In the genomic region with DNA sequence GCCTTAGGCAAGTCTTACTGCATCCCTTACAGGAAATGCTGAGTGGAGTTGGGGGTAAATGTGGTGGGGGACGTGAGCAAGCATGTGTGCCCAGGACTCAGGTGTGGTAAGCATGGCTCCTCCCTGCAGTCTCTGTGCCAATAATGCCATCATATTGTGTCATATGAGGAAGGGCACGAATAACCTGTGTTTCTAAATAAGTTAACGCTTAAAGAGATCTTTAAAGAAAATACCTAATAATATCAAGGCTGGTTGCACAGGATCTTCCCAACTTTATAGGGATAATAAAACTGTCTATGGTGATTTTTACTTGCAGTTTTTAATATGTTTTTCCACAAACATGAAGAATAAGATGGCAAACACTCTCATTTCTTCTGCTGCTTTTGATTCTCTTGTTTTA, we compare ENCODE assay signal across 5 mouse cellular contexts. TPM values are rescaled to one million over a fixed set of nuclear protein-coding genes. Genes with fewer than 3 reads are reported as not detected.
"Had no signal": no experiment of that assay in that cellular context is flagged by ENCODE, and none has a peak within 500 bp of the region (broad histone marks: within the 10 kb centered on the region; RNA-seq: fewer than 3 reads in every experiment).

A gene (minus strand): TSS at position 101 of the 400 bp plus-strand sequence.

RNA-seq across cellular contexts. Expression of the gene that starts here (rescaled TPM):
- polyA plus RNA-seq: kidney, adult 2 months; liver, adult 2 months; midbrain, embryonic 13.5 days; neural tube, embryonic 14.5 days; small intestine, adult 2 months had no signal
